Mouse (Mus musculus) erythroid progenitor cell, adult 5-6 weeks (primary cell): ENCODE results near the gene Mast4. TPM values are rescaled to one million over a fixed set of nuclear protein-coding genes. Genes with fewer than 3 reads are reported as not detected.

Source experiments
- ATAC-seq: replicated peaks from 2 replicates; pipeline ENCODE4 v1.8.0; 2016; ENCODE audit warnings: moderate number of reproducible peaks, mild to moderate bottlenecking, moderate TSS enrichment, inconsistent platforms; ENCODE audit not compliant: poor library complexity, low FRiP score, severe bottlenecking
- total RNA-seq, 2 experiments: library from RNA; stranded (forward) in 1 of 2; stranded (reverse) in 1 of 2; fragments of 150-400 nt in 1 of 2; fragments of 186-747, 209-891 nt in 1 of 2; gene quantifications; 2 replicates each; pipeline versions ENCODE4 v1.2.3 to v1.2.4; 2015 to 2017; ENCODE audit warnings: low replicate concordance in 2 of 2

Gene Mast4
- total RNA-seq, 2 experiments from 2014 or later, result 2.5 to 5.5 TPM

- ATAC-seq, result no peak
Measured at GRCm38 (mm10) chr13:102691408-102692150, 642.7 kb downstream of the Mast4 start.

- ATAC-seq, result no peak
Measured at GRCm38 (mm10) chr13:102690184-102690583, 644.1 kb downstream of the Mast4 start.

- ATAC-seq, result no peak
Measured at GRCm38 (mm10) chr13:102689201-102690090, 644.9 kb downstream of the Mast4 start.

GRCm38 (mm10) chr13:102688121-102688520 lies 646.2 kb downstream of the Mast4 start:
- no peak for ATAC-seq

GRCm38 (mm10) chr13:102684890-102685289 lies 649.4 kb downstream of the Mast4 start:
- ATAC-seq, result no peak
